Mouse (Mus musculus) common myeloid progenitor, adult 5-6 weeks (primary cell): Measurements from ENCODE around the gene Ccpg1. TPM values are rescaled to one million over a fixed set of nuclear protein-coding genes. Genes with fewer than 3 reads are reported as not detected.

Source experiments
- ATAC-seq: replicated peaks from 2 replicates; pipeline ENCODE4 v1.8.0; 2016; ENCODE audit warnings: low read depth, mild to moderate bottlenecking, moderate TSS enrichment, inconsistent platforms; ENCODE audit not compliant: poor library complexity, severe bottlenecking
- total RNA-seq: library from RNA; stranded (forward); fragments of 200-1000, 187-1606 nt; gene quantifications from 2 replicates; pipeline ENCODE4 v1.2.3, GENCODE M21; 2017

Gene Ccpg1
- total RNA-seq, 1 experiment from 2014 or later = 43.7 TPM

DNA sequence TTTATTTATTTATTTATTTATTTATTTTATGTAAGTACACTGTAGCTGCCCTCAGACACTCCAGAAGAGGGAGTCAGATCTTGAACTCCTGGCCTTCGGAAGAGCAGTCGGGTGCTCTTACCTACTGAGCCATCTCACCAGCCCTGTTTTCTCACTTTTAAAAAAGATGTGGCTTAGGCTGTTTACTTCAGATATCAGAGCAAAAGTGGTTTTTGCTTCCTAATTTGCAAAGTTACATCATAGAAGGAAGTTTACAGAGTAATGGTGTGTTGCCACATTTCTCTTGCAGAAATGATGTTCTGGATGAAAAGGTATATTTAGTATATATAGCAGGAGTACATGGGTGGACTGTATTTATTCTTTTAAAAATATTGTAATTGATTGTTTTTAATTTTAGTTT, 6.2 kb downstream of the Ccpg1 start:
- ATAC-seq = 0 out of 2 replicates have a peak, but pooled peaks have one; percentile 25

DNA sequence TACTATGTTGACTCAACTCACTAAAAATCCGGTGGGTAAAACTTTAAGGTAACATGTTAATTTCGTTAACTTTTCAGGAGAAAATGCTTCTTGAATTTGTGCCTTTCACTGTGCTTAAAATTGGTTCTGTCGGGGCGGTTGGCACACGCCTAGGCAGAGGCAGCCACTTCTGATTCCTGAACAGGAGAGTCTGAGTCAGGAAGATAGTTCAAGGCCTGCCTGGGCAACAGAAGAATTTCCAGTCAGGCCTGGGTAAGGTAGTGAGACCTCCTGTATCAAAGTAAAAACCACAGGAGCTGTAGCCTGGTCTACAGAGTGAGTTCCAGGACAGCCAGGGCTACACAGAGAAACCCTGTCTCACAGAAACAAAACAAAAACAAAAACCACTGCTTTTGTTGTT, 7.3 kb downstream of the Ccpg1 start:
- ATAC-seq = no peak

DNA sequence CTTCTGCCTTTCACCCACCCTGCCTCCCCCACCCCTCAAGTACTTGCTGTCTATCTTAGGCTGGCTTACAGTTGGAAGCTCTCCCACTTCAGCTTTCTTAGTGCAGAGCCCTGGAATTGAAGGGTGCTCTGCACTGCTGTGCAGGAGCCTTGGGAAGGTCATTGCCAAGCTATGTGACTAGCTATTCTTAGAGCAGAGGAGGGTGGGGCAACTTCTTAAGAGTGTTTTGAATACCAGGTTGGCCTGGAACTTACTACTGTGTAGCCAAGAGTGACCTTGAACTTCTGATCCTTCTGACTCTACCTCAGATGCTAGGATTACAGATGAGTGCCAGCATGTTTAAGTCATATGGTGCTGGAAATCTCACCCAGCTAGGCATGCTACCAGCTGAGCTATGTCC, 10.9 kb downstream of the Ccpg1 start:
- ATAC-seq = no peak

DNA sequence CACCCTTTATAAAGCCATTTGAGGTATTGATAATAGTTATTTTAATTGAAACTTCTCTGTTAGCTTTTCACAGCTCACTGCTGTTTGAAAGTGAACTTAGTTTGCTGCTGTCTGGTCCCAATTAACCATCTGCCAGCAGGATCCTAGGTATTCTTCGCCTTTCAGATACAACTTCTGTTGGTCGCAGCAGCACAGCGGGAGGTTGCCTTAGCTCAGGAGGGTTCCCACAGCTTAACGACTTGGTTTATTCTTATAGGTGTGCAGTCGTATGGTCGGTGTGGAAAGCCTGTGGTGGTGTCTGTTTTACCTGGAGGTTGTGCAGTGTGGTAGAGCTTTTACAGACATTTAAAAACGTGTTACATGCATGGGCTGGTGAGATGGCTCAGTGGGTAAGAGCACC, 11.6 kb downstream of the Ccpg1 start:
- ATAC-seq = no peak

DNA sequence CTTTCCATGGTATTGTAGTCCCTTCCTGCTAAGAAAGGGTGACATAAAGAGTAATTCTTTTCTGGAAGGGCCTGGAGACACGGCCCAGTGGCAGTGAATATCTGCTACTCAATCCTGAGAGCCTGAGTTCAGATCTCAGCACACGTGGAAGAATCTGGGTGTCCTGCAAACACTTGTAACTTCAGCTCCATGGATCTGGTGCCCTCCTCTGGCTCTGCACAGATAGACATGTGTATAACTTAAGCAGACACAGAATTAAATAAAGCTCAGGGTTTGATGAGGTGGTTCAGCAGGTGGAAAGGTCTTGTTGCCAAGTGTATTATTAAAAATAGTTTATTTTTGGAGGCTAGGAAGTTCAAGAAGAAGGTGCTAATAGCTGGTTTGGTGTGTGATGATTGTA, 15.3 kb downstream of the Ccpg1 start:
- ATAC-seq = no peak

DNA sequence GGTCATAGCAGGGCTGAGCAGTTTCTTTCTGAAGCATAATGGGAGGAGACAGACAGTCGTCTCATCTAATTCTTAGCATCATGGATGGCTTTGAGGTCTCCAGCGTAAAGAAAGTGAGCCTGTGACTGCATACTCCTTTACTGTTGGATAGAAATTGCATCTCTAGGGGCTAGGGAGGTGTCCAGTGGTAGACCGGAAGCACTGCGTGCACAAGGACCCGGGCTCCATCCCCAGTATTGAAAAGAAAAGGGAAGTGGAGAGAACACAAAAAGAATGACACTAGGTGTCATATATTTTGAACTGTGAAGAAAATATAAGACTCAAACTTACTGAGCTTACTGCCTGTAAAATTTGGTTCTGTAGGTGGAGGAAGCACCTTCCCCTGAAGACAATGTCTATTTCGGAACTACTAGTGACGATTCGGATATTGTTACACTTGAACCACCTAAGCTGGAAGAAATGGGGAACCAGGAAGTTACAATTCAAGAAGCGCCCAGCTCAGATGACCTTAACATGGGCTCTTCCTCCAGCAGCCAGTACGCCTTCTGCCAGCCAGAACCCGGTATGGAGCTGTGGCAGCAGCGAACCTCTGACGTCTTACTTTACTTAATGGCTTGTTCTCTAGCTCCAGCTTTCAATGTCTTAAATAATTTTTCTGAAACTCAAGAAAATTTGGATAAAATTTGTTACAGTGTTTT, 16.2 kb downstream of the Ccpg1 start:
- no peak for ATAC-seq

DNA sequence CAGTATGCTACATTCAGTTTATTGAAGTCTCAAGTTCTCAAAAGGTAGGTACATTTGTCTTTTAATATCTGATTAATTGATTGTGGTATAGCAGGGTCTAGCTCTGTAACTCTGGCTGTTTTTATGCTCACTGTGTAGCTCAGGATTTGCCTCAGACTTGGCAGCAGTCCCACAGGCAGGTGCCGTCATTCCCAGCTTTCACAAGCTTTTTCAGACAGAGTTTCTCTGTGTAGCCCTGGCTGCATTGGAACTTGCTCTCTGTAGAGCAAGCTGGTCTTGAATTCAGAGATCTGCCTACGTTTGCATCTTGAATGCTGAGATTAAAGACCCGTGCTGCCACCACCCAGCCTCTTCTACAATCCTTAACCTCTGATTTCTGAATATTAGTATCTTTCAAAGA, 16.9 kb downstream of the Ccpg1 start:
- ATAC-seq = no peak

DNA sequence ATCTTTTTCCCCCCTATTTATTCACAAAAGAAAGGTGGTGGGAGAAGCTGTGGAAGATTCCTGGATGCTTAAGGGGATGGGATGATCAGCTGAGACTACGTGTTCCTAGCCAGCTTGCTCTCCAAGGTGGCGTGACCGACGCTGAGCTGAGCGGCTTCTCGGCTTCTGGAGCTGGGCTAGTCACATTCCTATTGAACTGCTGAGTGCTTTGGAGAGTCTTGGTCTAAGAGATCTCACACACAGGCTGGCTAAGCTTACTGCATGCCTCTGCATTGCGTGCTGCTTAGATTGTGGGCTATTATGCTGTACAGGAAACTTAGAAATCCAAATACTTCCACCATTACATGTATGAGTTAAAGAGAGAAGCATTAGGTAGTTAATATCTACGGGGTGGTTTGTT, 18.8 kb downstream of the Ccpg1 start:
- no peak for ATAC-seq

DNA sequence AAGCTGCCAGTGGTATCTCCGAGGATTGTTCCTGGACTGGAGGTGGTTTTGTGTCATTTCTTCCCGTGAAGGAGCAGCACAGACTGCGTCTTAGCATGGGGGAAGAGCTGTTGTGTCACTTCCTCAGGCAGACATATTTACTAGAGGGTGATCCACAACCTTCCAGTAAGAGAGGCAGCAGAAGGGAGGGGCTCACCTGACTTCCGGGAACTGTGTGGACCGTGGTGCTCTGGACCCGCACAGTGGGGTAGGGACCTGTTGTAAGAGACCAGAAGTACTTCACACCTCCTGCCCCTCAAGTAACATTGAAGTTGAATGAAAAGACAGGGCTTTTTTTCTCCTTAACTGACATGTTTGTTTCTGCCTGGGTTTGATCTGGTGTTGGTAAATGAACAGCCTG, 19.9 kb downstream of the Ccpg1 start:
- ATAC-seq = no peak

DNA sequence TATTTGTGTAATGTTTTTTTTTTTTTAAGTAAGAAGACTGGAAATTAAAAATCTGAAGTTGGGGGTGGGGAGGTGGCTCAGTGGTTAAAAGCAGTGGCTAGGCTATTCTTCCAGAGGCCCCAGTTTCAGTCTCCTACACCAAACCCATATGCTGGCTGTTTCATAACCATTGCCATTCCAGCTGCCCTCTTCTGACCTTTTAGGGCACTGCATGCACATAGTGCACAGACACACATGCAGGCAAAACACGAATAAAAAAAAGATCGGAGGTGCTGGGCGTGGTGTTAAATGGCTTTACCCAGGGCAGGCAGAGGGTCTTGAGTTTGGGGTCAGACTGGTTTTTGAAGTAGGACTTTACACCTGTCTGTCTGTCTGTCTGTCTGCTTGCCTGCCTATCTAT, 20.9 kb downstream of the Ccpg1 start:
- ATAC-seq = no peak

DNA sequence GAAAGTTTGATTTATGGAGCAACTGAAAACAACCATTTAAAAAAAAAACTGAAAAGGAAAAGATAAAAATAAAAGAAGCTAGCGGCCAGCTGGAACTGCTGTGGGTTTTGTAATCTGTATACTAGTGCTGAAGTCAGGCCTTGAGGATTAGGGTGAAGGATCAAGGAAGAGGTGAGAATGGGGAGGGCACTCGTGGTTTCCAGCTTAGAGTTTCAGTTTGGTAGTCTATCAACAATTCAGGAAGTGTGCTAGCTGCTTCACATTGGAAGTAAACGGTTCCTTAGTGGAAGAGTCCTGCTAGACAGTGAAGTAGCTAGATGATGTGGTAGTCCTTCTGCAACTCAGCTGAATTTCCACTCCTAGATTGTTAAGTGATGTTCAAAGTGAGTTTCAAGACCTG, 23.2 kb downstream of the Ccpg1 start:
- peak; percentile 68 for ATAC-seq

DNA sequence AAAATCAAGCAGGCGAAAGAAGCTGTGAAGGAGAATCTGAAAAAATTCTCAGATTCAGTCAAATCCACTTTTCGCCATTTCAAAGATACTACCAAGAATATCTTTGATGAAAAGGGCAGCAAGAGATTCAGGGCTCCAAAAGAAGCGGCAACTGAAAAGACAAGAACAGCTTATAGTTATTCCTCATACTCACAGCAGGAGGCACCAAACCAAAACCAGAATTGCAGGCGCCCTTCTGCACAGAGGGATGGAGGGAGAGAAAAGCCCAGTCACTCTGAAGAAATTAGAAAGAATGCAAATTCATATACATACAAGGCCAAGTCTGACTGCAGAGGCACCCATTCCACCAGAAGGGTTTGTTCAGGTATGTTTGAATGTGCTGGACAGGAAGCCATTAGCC, 27.4 kb downstream of the Ccpg1 start:
- ATAC-seq = no peak

DNA sequence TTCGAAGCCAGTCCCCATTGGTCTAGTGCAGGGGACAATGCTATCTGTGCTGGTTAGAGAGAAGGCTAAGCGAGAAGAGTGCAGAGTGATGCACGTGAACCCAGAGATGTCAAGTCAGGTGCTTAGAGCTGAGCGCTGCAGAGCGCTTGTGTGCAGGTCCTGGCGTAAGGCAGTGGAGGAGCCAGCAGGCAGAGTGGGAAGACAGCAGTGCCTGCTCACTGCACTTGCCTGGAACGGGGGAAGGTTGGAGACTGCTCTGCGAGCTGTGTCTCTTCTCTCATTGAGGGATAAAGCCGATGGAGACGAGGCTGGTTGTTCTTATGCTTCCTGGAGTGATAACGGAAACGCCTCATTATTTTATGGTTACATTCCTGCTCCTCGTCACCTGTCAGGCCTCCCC, 29.5 kb downstream of the Ccpg1 start:
- ATAC-seq = no peak

DNA sequence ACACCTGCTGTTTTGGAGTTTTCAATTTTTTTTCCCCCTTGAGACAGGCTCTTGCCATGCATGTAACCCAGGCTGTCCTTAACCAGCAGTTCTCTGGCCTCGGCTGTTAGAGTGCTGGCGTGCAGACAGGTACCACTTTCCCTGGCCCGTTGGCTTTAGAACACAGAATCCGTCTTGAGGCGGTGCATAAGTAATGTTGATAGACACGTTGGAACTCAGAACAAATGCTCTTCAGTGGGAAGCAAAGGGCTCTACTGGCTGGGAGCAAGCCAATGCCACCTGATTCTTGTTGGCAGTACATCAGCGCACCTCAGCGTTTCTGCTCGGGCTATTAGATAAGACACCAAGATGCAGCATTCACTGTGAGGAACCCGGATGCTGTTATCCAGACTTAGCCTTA, 34.6 kb downstream of the Ccpg1 start:
- no peak for ATAC-seq

DNA sequence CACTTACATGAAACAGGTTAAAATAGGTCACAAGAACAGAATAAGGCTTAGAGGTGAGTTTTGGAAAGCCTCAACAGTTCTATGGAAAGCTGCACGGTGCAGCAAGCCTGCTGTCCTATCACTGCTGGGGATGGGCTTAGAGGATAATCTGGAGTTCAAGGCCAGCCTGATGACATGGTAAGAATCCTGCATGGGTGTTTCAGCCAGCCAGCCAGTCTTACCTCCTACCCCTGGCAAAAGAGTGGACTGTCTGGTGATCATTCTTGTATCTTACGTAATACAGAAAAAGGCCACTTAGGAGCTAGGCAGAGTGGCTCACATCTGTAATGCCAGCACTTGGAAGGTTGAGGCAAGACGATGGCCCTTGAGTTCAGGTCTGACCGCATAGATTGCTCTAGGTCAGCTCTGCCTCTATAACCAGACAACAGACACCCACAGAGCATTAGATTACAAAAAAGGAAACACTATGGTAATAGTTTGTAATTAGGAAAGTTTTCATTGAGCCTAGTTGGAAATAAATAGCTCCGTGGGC, 35.4 kb downstream of the Ccpg1 start:
- ATAC-seq = no peak

DNA sequence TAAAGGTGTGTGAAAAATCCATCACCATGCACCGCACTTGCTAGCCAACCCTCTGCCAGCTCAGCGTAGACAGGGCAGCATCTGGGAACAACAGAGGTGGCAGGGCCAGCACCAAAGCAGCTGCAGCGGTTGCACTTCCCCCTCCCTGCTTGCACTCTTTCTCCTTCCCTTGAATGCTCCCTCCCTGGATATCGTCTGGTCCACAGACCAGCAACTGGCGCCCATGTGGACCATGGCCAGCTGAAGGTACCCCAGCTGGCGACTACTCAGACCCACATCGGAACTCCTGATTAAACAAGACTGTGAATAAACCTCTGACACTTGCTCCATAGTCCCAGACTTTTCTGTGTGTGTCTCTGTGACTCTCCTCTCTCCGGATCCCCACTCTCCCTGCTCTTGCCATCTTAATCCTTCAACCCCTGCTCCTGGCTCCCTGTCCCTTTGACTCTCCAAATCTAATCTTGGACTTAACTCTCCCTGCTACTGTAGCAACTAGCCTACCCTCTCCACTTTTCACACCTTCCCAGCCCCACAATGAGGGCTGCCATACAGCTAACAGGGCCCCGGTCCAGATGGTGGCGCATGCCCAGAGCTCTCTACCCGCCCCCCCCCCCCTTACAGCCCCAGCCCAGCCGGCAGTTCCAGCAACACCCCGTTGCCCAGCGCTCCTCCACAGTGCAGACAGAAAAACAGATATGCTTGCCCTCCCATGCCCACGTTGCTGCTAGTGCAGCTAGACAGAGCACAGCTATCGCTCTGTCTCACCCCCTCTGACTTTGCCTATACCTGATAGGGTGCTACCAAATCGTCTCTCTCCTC, 40.8 kb downstream of the Ccpg1 start:
- no peak for ATAC-seq

DNA sequence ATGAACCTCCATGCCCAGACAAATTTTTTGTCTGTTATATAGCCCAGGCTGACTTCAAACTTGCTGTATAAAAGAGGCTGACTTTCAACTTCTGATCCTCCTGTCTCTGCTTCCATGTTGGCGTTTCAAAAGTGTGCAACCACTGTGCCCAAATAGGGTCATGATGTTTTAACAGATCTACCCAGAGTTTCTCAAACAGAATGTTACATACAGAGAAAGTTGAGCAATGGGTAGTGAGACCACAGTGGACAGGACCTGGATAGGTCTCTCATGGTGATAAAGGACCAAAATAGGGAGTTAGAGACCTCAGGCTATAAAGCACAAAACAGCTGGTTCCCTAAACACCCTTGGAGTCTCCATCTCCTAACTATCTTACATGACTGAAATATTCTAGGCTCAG, 45.2 kb downstream of the Ccpg1 start:
- no peak for ATAC-seq

DNA sequence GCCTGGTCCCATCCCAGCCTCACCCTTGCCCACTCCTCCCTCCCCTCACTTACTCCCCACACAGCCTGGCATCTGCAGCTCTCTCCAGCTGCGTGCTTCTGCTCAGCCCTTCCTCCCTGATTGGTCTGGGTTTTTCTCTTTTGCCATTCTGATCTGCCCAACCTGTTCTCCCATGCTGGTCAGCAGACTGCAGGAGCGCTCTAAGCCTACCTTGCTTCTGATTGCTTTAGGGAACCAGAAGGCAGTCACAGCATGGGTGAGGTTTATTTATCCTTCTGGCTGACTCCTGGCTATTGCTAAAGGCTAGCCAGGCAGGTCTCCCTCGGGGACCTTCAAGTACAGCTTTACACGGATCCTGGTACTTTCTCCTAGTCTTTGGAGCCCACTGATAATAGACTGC, 46.2 kb downstream of the Ccpg1 start:
- ATAC-seq = no peak

DNA sequence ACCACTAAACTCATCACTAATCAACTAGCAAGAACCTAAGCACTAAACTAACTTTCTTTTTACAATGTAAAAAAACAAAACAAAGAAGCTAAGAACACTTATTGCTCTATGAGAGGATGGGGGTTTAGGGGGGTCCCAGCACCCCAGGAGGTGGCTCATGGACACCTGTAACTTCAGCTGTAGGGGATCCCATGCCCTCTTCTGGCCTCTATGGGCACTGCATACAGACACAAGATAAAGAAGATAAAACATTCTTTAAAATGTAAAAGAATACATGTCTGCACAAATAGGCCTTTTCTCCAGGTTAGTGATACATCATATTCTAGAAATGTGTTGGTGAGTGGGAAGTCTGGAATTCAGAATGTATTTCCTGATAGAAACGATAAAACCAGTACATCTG, 48.2 kb downstream of the Ccpg1 start:
- no peak for ATAC-seq

DNA sequence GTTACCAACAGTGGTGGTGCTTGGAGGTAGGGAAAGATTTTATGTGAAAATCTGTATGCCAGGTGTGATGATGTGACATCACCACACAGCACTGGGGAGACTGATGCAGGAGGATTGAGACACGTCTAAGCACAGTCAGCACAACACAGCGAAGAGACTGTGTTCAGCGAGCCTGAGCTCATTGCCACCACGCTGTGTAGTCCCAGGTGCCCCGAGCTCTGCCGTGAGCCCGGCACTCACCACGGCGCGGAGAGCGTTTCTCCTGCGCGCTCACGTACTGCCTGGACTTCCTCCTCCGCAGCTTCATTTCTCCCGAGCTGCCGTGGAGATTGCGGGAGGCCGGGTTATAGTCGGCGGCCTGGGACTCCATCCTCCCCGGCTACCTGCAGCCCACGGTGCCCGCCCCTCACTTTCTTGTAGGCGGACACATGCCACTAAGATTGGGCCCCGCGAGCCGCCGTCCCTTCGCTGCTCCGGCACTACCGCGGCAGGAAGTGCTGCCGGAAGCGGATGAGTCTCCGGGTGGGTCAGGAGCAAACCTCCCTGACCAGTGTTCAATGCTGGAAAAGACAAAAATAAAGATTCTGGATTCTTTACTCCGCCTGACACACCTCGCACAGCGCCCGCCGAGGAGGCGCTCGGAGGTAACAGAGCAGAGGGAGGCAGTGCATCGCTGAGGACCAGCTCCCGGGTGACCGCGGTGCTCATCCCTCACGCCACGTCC, 54.2 kb downstream of the Ccpg1 start:
- peak; percentile 82 for ATAC-seq

DNA sequence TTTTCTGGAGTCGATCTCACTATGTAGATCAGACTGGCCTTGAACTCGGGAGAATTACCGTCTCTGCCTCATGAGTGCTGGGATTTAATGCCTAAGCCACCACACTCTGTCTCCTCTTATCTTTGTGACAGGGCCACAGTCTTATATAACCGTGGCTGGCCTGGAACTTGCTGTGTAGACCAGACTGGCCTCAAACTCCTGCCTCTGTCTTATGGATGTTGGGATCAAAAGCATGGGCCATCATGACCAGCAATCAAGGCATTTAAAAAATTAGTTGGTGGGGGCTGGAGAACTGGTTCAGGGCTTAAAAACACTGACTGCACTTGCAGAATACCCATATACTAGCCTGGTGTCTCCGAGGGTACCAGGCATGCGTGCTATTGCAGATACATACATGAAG, 54.9 kb downstream of the Ccpg1 start, which contains the start of gene Pigb:
TSS of gene Pigb (minus strand) at position 299 of the 400 bp plus-strand sequence.
- no peak for ATAC-seq
